8 mouse cellular contexts compared by ENCODE assay signal in the genomic region with DNA sequence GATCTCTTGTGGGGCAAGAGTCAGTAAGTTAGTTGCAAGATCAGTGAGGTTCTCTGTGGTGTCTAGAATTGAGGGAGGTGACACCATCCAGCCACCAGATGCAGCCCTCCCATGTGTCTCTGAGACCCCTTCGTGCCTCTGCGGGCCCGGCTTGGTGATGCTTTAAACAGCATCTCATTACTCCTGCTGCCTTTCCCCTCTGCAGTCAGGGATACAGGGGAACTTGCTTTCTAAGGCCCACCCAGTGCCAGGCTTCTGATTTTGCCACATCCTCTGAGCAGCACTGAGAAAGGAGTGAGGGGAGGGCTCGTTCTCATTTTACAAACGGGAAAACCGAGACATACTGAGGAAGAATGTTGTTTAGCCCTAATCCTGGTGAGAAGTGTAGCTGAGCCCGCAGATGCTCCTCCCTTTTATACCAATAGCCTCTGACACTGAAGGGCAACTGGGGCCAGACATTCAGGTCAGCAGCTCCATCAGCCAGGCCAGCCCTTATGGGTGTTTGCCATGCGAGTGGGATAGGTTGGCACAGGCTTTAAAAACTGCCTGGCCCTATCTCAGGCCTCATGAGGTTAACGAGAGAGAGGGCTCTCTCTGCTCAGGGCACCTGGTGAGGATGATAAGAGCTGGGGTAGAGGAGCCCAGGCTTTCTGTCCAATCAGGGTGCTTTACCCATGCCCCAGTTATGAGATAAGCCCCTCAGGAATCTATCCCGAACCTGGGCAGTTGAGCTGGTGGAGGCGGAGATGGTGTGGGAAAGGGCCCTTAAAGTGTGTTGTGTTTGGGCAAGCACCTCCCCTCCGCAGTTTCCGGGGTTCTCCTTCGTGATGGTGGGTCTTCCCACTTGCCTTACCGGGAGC. TPM values are rescaled to one million over a fixed set of nuclear protein-coding genes. Genes with fewer than 3 reads are reported as not detected.
DNase-seq lines count a peak whose midpoint lies in the region; ATAC-seq and TF ChIP-seq lines count a peak whose summit lies in the region.

No protein-coding gene starts in this region.

- no peak for ATAC-seq in kidney, postnatal 0 days (replicated peaks; ENCODE audit: low FRiP score, low read depth)
- ATAC-seq in intestine, embryonic 16.5 days: peak; percentile 52
- ATAC-seq in midbrain, postnatal 0 days (ENCODE audit: low FRiP score): no peak

- peak overlapping the region; percentile 77 for H3K4me2 ChIP-seq in kidney, postnatal 0 days (ENCODE audit: low read length)
- peak overlapping the region; percentile 78 for H3K4me2 ChIP-seq in intestine, embryonic 16.5 days (ENCODE audit: low read depth, low read length)
- H3K4me2 ChIP-seq in midbrain, postnatal 0 days (ENCODE audit: low read depth, low read length, poor library complexity, severe bottlenecking): no peak overlapping the region

- no peaks in the 10 kb centered on the region for H3K9me3 ChIP-seq in kidney, postnatal 0 days (replicated peaks; ENCODE audit: low read length)
- peaks cover 2% of the 10 kb centered on the region; the same call in 1 of the 2 replicates for H3K9me3 ChIP-seq in erythroblast, embryonic 14.5 days (ENCODE audit: control insufficient read depth, low read length)
- no peaks in the 10 kb centered on the region for H3K9me3 ChIP-seq in intestine, embryonic 16.5 days (ENCODE audit: control insufficient read depth, low read length)
- no peaks in the 10 kb centered on the region for H3K9me3 ChIP-seq in midbrain, postnatal 0 days (ENCODE audit: low read length)

- peaks cover 2% of the 10 kb centered on the region; the same call in 1 of the 2 replicates for H3K36me3 ChIP-seq in kidney, postnatal 0 days (ENCODE audit: insufficient read depth, low read length)
- H3K36me3 ChIP-seq in erythroblast, embryonic 14.5 days (ENCODE audit: control insufficient read depth): peaks cover 47% of the 10 kb centered on the region
- H3K36me3 ChIP-seq in intestine, embryonic 16.5 days (ENCODE audit: control insufficient read depth, insufficient read depth, low read length): no peaks in the 10 kb centered on the region
- no peaks in the 10 kb centered on the region for H3K36me3 ChIP-seq in midbrain, postnatal 0 days (ENCODE audit: insufficient read depth, low read length)

- WGBS in kidney, postnatal 0 days: 31% methylated on average over 15 of the region's 15 CpGs
- 32% methylated on average over 15 of the region's 15 CpGs for WGBS in intestine, embryonic 16.5 days
- 24% methylated on average over 15 of the region's 15 CpGs for WGBS in midbrain, postnatal 0 days

- peaks cover 32% of the 10 kb centered on the region for H3K4me1 ChIP-seq in kidney, postnatal 0 days (replicated peaks; ENCODE audit: insufficient read depth, low read length)
- peaks cover 85% of the 10 kb centered on the region for H3K4me1 ChIP-seq in erythroblast, embryonic 14.5 days (ENCODE audit: control insufficient read depth)
- H3K4me1 ChIP-seq in intestine, embryonic 16.5 days (ENCODE audit: control insufficient read depth, insufficient read depth, low read length): peaks cover 26% of the 10 kb centered on the region
- H3K4me1 ChIP-seq in midbrain, postnatal 0 days (ENCODE audit: insufficient read depth, low read length): 0 out of 2 replicates have a peak, but pooled peaks cover 3% of the 10 kb centered on the region

- H3K9ac ChIP-seq in kidney, postnatal 0 days (ENCODE audit: low read depth, low read length): peak overlapping the region; percentile 61
- H3K9ac ChIP-seq in intestine, embryonic 16.5 days (ENCODE audit: low read depth, low read length): peak overlapping the region; percentile 62; the same call in 1 of the 2 replicates
- no peak overlapping the region for H3K9ac ChIP-seq in midbrain, postnatal 0 days (replicated peaks; ENCODE audit: low read length, poor library complexity, severe bottlenecking)

- H3K4me3 ChIP-seq in kidney, postnatal 0 days (replicated peaks; ENCODE audit: low read depth, low read length): peak overlapping the region; percentile 45
- H3K4me3 ChIP-seq in erythroblast, embryonic 14.5 days (replicated peaks): peak overlapping the region; percentile 81
- peak overlapping the region; percentile 50 for H3K4me3 ChIP-seq in intestine, embryonic 16.5 days (ENCODE audit: low read length)
- peak overlapping the region; percentile 36; the same call in 1 of the 2 replicates for H3K4me3 ChIP-seq in midbrain, postnatal 0 days (ENCODE audit: low read depth, low read length)

- no peak for DNase-seq in kidney, postnatal 0 days (ENCODE audit: low spot score)
- no peak for DNase-seq in kidney, adult 11 months
- DNase-seq in midbrain, postnatal 0 days (ENCODE audit: low spot score): no peak
- DNase-seq in right cerebral cortex, postnatal 14 days: no peak
- DNase-seq in adrenal gland, postnatal 10 days: no peak
- DNase-seq in urinary bladder, adult 18-20 months (ENCODE audit: low spot score in 2 of 2): no peak

- TF ChIP-seq CTCF in kidney, postnatal 0 days (IDR thresholded peaks at IDR 0.05; ENCODE audit: low read depth): no peak
- TF ChIP-seq CTCF in midbrain, postnatal 0 days (IDR thresholded peaks at IDR 0.05): no peak

- peak overlapping the region; percentile 67 for H3K27ac ChIP-seq in kidney, postnatal 0 days
- H3K27ac ChIP-seq in intestine, embryonic 16.5 days (ENCODE audit: low read length): no peak overlapping the region
- no peak overlapping the region for H3K27ac ChIP-seq in midbrain, postnatal 0 days (ENCODE audit: low read depth, low read length)

- H3K27me3 ChIP-seq in kidney, postnatal 0 days (ENCODE audit: insufficient read depth, low read length): 0 out of 2 replicates have a peak, but pooled peaks cover 6% of the 10 kb centered on the region
- H3K27me3 ChIP-seq in erythroblast, embryonic 14.5 days (ENCODE audit: control insufficient read depth): peaks cover 6% of the 10 kb centered on the region; the same call in 1 of the 2 replicates
- H3K27me3 ChIP-seq in intestine, embryonic 16.5 days (replicated peaks; ENCODE audit: control insufficient read depth, insufficient read depth, low read length): peaks cover 66% of the 10 kb centered on the region
- H3K27me3 ChIP-seq in midbrain, postnatal 0 days (ENCODE audit: insufficient read depth, low read length): peaks cover 69% of the 10 kb centered on the region

RNA-seq across cellular contexts. Expression of gene Tnfaip2, which starts 1.0 kb away (rescaled TPM):
- polyA plus RNA-seq in kidney, postnatal 0 days (2015; fragmentation: Nextera tagmentation; extraction: Ambion mirVana): 34.8 and 46.7 TPM in 2 replicates
- polyA plus RNA-seq in erythroblast, embryonic 14.5 days (2012): 9.0 and 12.3 TPM in 2 replicates
- 2.7 and 3.5 TPM in 2 replicates for polyA plus RNA-seq in intestine, embryonic 16.5 days (2015; fragmentation: Nextera tagmentation; extraction: Ambion mirVana)
- total RNA-seq in midbrain, postnatal 0 days (2014; rRNA removed): 1.5 and 3.8 TPM in 2 replicates
- polyA plus RNA-seq in midbrain, postnatal 0 days (2015; fragmentation: Nextera tagmentation; extraction: Ambion mirVana): 0.38 and 0.49 TPM in 2 replicates
- total RNA-seq in adrenal gland, postnatal 10 days (2021): 10 to 100 TPM; 15.0 to 18.5 TPM

RNA-seq across cellular contexts. Expression of gene Exoc3l4, which starts 26.4 kb away (rescaled TPM):
- 25.4 and 25.9 TPM in 2 replicates for polyA plus RNA-seq in kidney, postnatal 0 days (2015; fragmentation: Nextera tagmentation; extraction: Ambion mirVana)
- polyA plus RNA-seq in erythroblast, embryonic 14.5 days (2012): 0.23 and 0.25 TPM in 2 replicates
- polyA plus RNA-seq in intestine, embryonic 16.5 days (2015; fragmentation: Nextera tagmentation; extraction: Ambion mirVana): 20.4 and 29.1 TPM in 2 replicates
- 2.4 and 3.3 TPM in 2 replicates for total RNA-seq in midbrain, postnatal 0 days (2014; rRNA removed)
- 1.7 and 2.8 TPM in 2 replicates for polyA plus RNA-seq in midbrain, postnatal 0 days (2015; fragmentation: Nextera tagmentation; extraction: Ambion mirVana)
- total RNA-seq in adrenal gland, postnatal 10 days (2021): 1 to 10 TPM; 5.1 to 6.7 TPM

RNA-seq across cellular contexts. Expression of gene Lbhd2, which starts 36.6 kb away (rescaled TPM):
- polyA plus RNA-seq in kidney, postnatal 0 days (2015; fragmentation: Nextera tagmentation; extraction: Ambion mirVana): 12.6 and 14.3 TPM in 2 replicates
- polyA plus RNA-seq in erythroblast, embryonic 14.5 days (2012): not detected in 2 replicates
- 1.2 TPM in 2 replicates for polyA plus RNA-seq in intestine, embryonic 16.5 days (2015; fragmentation: Nextera tagmentation; extraction: Ambion mirVana)
- 4.4 and 6.4 TPM in 2 replicates for total RNA-seq in midbrain, postnatal 0 days (2014; rRNA removed)
- 18.2 and 19.9 TPM in 2 replicates for polyA plus RNA-seq in midbrain, postnatal 0 days (2015; fragmentation: Nextera tagmentation; extraction: Ambion mirVana)
- under 1 TPM in 1 of 2 experiments, not detected in 1; 0.48 TPM for total RNA-seq in adrenal gland, postnatal 10 days (2021)

RNA-seq across cellular contexts. Expression of gene Gm266, which starts 42.4 kb away (rescaled TPM):
- polyA plus RNA-seq in kidney, postnatal 0 days (2015; fragmentation: Nextera tagmentation; extraction: Ambion mirVana): 97.1 and 109 TPM in 2 replicates
- polyA plus RNA-seq in erythroblast, embryonic 14.5 days (2012): not detected in 2 replicates
- 11.7 and 12.2 TPM in 2 replicates for polyA plus RNA-seq in intestine, embryonic 16.5 days (2015; fragmentation: Nextera tagmentation; extraction: Ambion mirVana)
- 9.6 and 12.6 TPM in 2 replicates for total RNA-seq in midbrain, postnatal 0 days (2014; rRNA removed)
- 8.4 and 9.7 TPM in 2 replicates for polyA plus RNA-seq in midbrain, postnatal 0 days (2015; fragmentation: Nextera tagmentation; extraction: Ambion mirVana)
- 1 to 10 TPM; 1.0 to 1.1 TPM for total RNA-seq in adrenal gland, postnatal 10 days (2021)
